In genomic region chr2:152093356-152093792, GRCm38 (mm10) we compare ENCODE assay signal across 8 mouse cellular contexts. TPM values are rescaled to one million over a fixed set of nuclear protein-coding genes. Genes with fewer than 3 reads are reported as not detected.
A peak's percentile ranks its signal among the peaks of the same experiment; 100 is the strongest.
DNase-seq lines count a peak whose midpoint lies in the region; ATAC-seq lines count a peak whose summit lies in the region.

No protein-coding gene starts in this region.

- peak; percentile 21 for DNase-seq in kidney, postnatal 10 days
- no peak for DNase-seq in kidney, adult 9 months
- peak; percentile 62 for DNase-seq in adrenal gland, postnatal 25 days
- peak; percentile 24 for DNase-seq in liver
- peak; percentile 67 for DNase-seq in right cerebral cortex, postnatal 14 days
- DNase-seq in layer of hippocampus, adult 8-10 months (ENCODE audit: low spot score in 2 of 2), result no peak

- H3K27ac ChIP-seq in forebrain, embryonic 15.5 days (replicated peaks), result peak overlapping the region; percentile 31; the same call in 1 of the 2 replicates

- peaks cover 22% of the 10 kb centered on the region; the same call in 1 of the 2 replicates for H3K36me3 ChIP-seq in forebrain, embryonic 15.5 days

- H3K27me3 ChIP-seq in forebrain, embryonic 15.5 days, result peaks cover 9% of the 10 kb centered on the region; the same call in 1 of the 2 replicates

- peak overlapping the region; percentile 34 for H3K4me3 ChIP-seq in forebrain, embryonic 15.5 days

- ATAC-seq in forebrain, embryonic 15.5 days (replicated peaks), result peak; percentile 5; the same call in 1 of the 2 replicates
- no peak for ATAC-seq in activated CD4-positive, CD25-positive, alpha-beta regulatory T cell, adult 4 months

- 2% methylated on average over 43 of the region's 60 CpGs for WGBS in forebrain, embryonic 15.5 days

- peak overlapping the region; percentile 44 for H3K4me2 ChIP-seq in forebrain, embryonic 15.5 days (replicated peaks)

- H3K9ac ChIP-seq in forebrain, embryonic 15.5 days (replicated peaks), result peak overlapping the region; percentile 34

- peaks cover 72% of the 10 kb centered on the region for H3K4me1 ChIP-seq in forebrain, embryonic 15.5 days

- no peaks in the 10 kb centered on the region for H3K9me3 ChIP-seq in forebrain, embryonic 15.5 days

RNA-seq across cellular contexts. Expression of gene Srxn1, which starts 11.9 kb away (rescaled TPM):
- 131 and 337 TPM in 2 replicates for total RNA-seq in adrenal gland, postnatal 25 days (2021)
- polyA plus RNA-seq in forebrain, embryonic 15.5 days (2015; fragmentation: Nextera tagmentation; extraction: Ambion mirVana), result 11.1 and 13.0 TPM in 2 replicates
- polyA plus RNA-seq in activated CD4-positive, CD25-positive, alpha-beta regulatory T cell, adult 4 months (2017; shearing (Covaris generic)), result 1 to 10 TPM in 1 of 2 experiments, under 1 TPM in 1; 0.92 to 1.5 TPM
- 10 to 100 TPM; 65.7 to 77.7 (median 72.6) TPM for total RNA-seq in layer of hippocampus, adult 8-10 months (2022)

RNA-seq across cellular contexts. Expression of gene Scrt2, which starts 12.0 kb away (rescaled TPM):
- 0.36 TPM in 1 of 2 replicates, not detected in the other for total RNA-seq in adrenal gland, postnatal 25 days (2021)
- 20.9 and 22.9 TPM in 2 replicates for polyA plus RNA-seq in forebrain, embryonic 15.5 days (2015; fragmentation: Nextera tagmentation; extraction: Ambion mirVana)
- polyA plus RNA-seq in activated CD4-positive, CD25-positive, alpha-beta regulatory T cell, adult 4 months (2017; shearing (Covaris generic)), result not detected
- 10 to 100 TPM; 16.9 to 20.3 (median 18.4) TPM for total RNA-seq in layer of hippocampus, adult 8-10 months (2022)

RNA-seq across cellular contexts. Expression of gene Tcf15, which starts 50.0 kb away (rescaled TPM):
- 3.6 and 5.0 TPM in 2 replicates for total RNA-seq in adrenal gland, postnatal 25 days (2021)
- polyA plus RNA-seq in forebrain, embryonic 15.5 days (2015; fragmentation: Nextera tagmentation; extraction: Ambion mirVana), result 1.8 and 2.2 TPM in 2 replicates
- polyA plus RNA-seq in activated CD4-positive, CD25-positive, alpha-beta regulatory T cell, adult 4 months (2017; shearing (Covaris generic)), result not detected
- total RNA-seq in layer of hippocampus, adult 8-10 months (2022), result 1 to 10 TPM; 2.0 to 3.9 (median 2.7) TPM

Comparison
In these comparisons a context has a peak if more than half of its experiments do, and no peak if none do; other contexts are left out.
1. DNase-seq: peak in kidney, postnatal 10 days (single experiment), adrenal gland, postnatal 25 days (single experiment), liver (single experiment) and right cerebral cortex, postnatal 14 days (single experiment); none in kidney, adult 9 months (single experiment) and layer of hippocampus, adult 8-10 months (0 of 2).
2. RNA of gene Scrt2, which starts 12.0 kb away (total RNA-seq): 16.9 to 20.3 TPM in layer of hippocampus, adult 8-10 months; 0.36 TPM in adrenal gland, postnatal 25 days; every median in the first group is over 10 times any median in the second.